Mouse (Mus musculus): ENCODE results near the gene Chdh.

Gene Chdh

DNA sequence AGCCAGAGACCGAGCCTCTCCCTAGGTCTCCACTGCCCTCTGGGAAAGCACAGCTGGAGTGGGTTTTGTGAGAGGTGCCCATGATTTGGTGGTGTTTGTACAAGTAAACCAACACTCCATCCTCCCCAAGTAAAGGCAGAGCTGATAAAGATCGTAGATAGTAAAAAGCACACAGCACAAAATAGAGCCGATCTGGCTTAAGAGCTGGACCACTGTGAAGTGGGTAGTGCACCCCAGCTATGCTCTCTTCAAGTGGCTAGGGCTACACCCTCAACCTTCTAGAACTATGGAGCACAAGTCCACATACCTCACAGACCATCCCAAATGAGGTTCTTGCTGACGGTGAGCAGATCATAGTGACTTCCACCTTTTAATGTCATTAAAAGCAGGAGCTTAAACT lies 30.6 kb downstream of the Chdh start:
- Histone ChIP-seq H3K27me3 (ENCODE audit: insufficient read depth, low read length) (peaks cover 10% of the 10 kb centered on the region), H3K4me1 (replicated peaks; ENCODE audit: low read depth, low read length) (0 out of 2 replicates have a peak, but pooled peaks cover 4% of the 10 kb centered on the region), H3K36me3 (ENCODE audit: insufficient read depth, low read length) (no peaks in the 10 kb centered on the region), H3K4me3 (replicated peaks; ENCODE audit: low read length) (no peak overlapping the region), H3K9me3 (ENCODE audit: low read length) (no peaks in the 10 kb centered on the region)
- TF ChIP-seq NANOG (IDR thresholded peaks at IDR 0.05; ENCODE audit: borderline replicate concordance, low read length), result no peak
- TF ChIP-seq POU5F1 (IDR thresholded peaks at IDR 0.05; ENCODE audit: borderline replicate concordance, low read length), result no peak
- TF ChIP-seq CTCF (conservative IDR thresholded peaks at IDR 0.05; ENCODE audit: low read length), result no peak

DNA sequence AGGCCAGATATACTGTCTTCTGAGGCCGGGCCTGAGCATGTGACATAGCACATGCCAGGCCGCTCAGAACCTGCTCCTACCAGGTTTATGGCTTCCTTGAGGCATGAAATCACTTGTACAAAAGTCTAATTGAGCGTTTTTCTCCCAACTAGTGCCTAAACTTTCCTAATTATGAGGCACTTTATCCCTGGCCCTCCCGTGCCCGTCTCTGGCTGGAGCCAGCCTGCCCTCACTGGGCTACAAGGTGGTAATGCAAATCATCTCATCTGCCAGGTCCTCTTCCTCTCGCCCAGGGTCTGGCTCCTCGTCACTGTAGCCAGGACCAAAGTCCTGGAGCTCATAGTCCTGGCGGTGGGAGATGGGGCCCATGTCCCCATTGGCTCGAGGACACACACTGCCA lies 33.0 kb downstream of the Chdh start:
- no peaks in the 10 kb centered on the region for H3K4me1 ChIP-seq (replicated peaks; ENCODE audit: low read depth, low read length)
- H3K9me3 ChIP-seq (ENCODE audit: low read length), result no peaks in the 10 kb centered on the region
- no peak for TF ChIP-seq CTCF (conservative IDR thresholded peaks at IDR 0.05; ENCODE audit: low read length)
- no peak for TF ChIP-seq POU5F1 (IDR thresholded peaks at IDR 0.05; ENCODE audit: borderline replicate concordance, low read length)
- no peak for TF ChIP-seq NANOG (IDR thresholded peaks at IDR 0.05; ENCODE audit: borderline replicate concordance, low read length)
- H3K4me3 ChIP-seq (replicated peaks; ENCODE audit: low read length), result no peak overlapping the region
- H3K36me3 ChIP-seq (ENCODE audit: insufficient read depth, low read length), result no peaks in the 10 kb centered on the region
- peaks cover 10% of the 10 kb centered on the region for H3K27me3 ChIP-seq (ENCODE audit: insufficient read depth, low read length)

DNA sequence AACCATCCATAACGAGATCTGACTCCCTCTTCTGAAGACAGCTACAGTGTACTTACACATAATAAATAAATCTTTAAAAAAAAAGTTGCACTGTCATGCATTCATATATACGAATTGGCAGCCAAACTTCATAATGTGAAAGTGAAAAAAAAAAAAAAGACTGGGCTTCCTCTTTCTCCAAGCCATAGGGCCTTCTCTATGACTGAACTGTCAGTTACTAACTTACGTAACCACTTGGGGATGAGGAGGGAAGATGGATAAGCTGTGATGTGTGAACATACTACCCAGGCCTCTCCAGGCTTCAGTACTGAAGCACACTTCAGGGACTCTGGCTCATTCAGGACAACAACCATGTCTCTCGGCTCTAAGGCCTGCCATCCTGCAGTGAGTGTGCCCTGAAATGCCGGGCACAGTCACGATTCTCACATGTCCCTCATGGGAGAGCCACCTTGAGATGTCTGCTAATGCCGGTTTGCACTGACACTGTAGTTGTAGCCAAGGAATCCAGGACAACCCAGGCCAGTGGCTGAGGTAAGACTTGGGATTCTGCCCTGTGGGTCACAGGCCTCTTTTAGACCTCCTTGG lies 34.6 kb downstream of the Chdh start:
- H3K4me1 ChIP-seq (replicated peaks; ENCODE audit: low read depth, low read length), result no peaks in the 10 kb centered on the region
- H3K36me3 ChIP-seq (ENCODE audit: insufficient read depth, low read length), result no peaks in the 10 kb centered on the region
- no peaks in the 10 kb centered on the region for H3K9me3 ChIP-seq (ENCODE audit: low read length)
- TF ChIP-seq CTCF (conservative IDR thresholded peaks at IDR 0.05; ENCODE audit: low read length), result no peak
- no peak for TF ChIP-seq NANOG (IDR thresholded peaks at IDR 0.05; ENCODE audit: borderline replicate concordance, low read length)
- no peak for TF ChIP-seq POU5F1 (IDR thresholded peaks at IDR 0.05; ENCODE audit: borderline replicate concordance, low read length)
- H3K4me3 ChIP-seq (replicated peaks; ENCODE audit: low read length), result no peak overlapping the region
- H3K27me3 ChIP-seq (ENCODE audit: insufficient read depth, low read length), result peaks cover 2% of the 10 kb centered on the region; the same call in 1 of the 2 replicates

DNA sequence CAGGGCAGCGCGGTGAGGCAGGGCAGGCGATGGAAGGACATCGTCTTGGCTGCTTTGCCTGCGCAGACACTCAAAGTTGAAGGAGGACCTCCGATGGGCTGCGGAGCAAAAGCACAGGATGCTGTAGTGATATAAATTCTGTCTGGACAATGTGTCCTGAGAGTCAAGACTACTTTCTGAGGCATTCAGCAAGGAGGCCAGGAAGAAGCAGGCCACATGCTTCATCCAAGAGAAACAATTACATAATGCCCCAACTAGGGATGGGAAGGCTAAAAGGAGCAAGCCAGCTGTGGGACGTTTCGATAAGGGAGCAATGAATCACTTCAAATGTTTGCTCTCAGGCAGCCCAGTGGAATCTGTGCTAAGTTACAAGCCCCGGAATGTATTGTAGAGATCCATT lies 36.4 kb downstream of the Chdh start:
- Histone ChIP-seq H3K9me3 (ENCODE audit: low read length) (no peaks in the 10 kb centered on the region), H3K4me1 (replicated peaks; ENCODE audit: low read depth, low read length) (no peaks in the 10 kb centered on the region), H3K27me3 (ENCODE audit: insufficient read depth, low read length) (no peaks in the 10 kb centered on the region), H3K4me3 (replicated peaks; ENCODE audit: low read length) (no peak overlapping the region), H3K36me3 (ENCODE audit: insufficient read depth, low read length) (no peaks in the 10 kb centered on the region)
- no peak for TF ChIP-seq CTCF (conservative IDR thresholded peaks at IDR 0.05; ENCODE audit: low read length)
- TF ChIP-seq POU5F1 (IDR thresholded peaks at IDR 0.05; ENCODE audit: borderline replicate concordance, low read length), result no peak
- TF ChIP-seq NANOG (IDR thresholded peaks at IDR 0.05; ENCODE audit: borderline replicate concordance, low read length), result no peak

DNA sequence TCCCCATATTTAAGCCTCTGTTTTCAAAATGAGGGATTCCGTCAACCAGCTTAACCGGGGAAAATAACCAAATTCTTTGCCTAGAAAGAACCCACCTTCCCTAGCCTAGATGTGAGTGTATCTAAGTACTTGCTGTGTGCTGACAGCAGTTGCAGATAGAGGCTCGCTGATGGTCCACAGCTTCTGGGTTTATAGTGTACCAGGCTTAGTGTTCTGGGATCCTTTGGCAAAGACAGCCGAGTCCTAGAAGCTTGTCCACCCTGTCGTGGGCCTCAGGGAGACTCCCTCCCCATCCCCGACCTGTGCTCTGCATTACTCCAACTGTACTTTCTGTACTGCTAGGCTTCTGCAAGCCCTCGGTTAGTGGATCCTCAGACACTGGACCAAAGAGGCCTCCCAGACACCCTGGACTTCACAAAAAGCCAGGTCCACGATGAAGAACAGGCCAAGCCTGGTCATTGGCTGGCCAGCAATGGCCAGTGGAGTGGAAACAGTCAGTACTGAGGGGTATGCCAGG lies 36.9 kb downstream of the Chdh start:
- H3K4me3 ChIP-seq (replicated peaks; ENCODE audit: low read length), result no peak overlapping the region
- H3K36me3 ChIP-seq (ENCODE audit: insufficient read depth, low read length), result no peaks in the 10 kb centered on the region
- TF ChIP-seq NANOG (IDR thresholded peaks at IDR 0.05; ENCODE audit: borderline replicate concordance, low read length) (no peak), CTCF (conservative IDR thresholded peaks at IDR 0.05; ENCODE audit: low read length) (no peak), POU5F1 (IDR thresholded peaks at IDR 0.05; ENCODE audit: borderline replicate concordance, low read length) (no peak)
- no peaks in the 10 kb centered on the region for H3K27me3 ChIP-seq (ENCODE audit: insufficient read depth, low read length)
- no peaks in the 10 kb centered on the region for H3K9me3 ChIP-seq (ENCODE audit: low read length)
- no peaks in the 10 kb centered on the region for H3K4me1 ChIP-seq (replicated peaks; ENCODE audit: low read depth, low read length)

DNA sequence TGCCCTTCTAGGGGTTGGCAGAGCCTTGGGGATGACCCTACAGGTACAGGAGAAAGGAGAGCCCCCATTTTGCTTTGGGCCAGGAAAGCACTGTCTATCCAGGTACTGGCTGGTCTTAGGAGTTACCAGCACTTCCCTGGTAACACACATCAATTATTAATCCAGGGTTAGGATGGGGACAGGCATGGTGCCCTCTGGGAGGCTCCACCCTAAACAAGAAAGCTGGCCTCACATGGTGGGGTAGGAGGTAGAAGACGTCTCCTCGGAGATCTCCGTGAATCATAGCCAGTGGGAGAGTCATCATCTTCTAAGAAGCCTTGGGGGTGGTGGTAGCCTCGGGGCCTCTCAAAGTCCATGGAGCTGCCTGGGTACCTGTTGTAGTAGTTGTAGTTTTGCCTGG lies 38.2 kb downstream of the Chdh start:
- no peaks in the 10 kb centered on the region for H3K27me3 ChIP-seq (ENCODE audit: insufficient read depth, low read length)

DNA sequence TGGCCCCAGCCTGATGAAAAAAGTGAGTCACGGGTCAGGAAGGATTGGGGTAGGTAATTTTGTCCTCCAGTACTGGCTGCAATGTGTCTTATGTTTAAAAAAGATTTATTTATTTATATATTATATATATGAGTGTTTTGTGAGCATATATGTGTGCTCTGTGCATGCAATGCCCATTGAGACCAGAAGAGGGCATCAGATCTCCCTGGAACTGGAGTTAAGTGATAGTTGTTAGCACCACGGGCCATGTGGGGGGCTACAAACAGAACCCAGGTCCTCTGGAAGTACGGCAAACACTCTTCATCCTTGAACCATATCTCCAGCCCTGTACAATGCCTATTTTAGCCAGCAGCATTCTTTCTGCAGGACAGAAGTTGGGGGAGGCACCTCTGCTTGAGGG lies 39.2 kb downstream of the Chdh start:
- Histone ChIP-seq H3K27me3 (ENCODE audit: insufficient read depth, low read length) (no peaks in the 10 kb centered on the region), H3K4me3 (replicated peaks; ENCODE audit: low read length) (no peak overlapping the region), H3K36me3 (ENCODE audit: insufficient read depth, low read length) (no peaks in the 10 kb centered on the region), H3K4me1 (replicated peaks; ENCODE audit: low read depth, low read length) (no peaks in the 10 kb centered on the region), H3K9me3 (ENCODE audit: low read length) (no peaks in the 10 kb centered on the region)
- TF ChIP-seq CTCF (conservative IDR thresholded peaks at IDR 0.05; ENCODE audit: low read length) (peak; percentile 65), NANOG (IDR thresholded peaks at IDR 0.05; ENCODE audit: borderline replicate concordance, low read length) (no peak)

More for the DNA sequence above, 38.2 kb downstream of the Chdh start:
- TF ChIP-seq POU5F1 (IDR thresholded peaks at IDR 0.05; ENCODE audit: borderline replicate concordance, low read length), result no peak
- no peak for TF ChIP-seq NANOG (IDR thresholded peaks at IDR 0.05; ENCODE audit: borderline replicate concordance, low read length)
- no peak for TF ChIP-seq CTCF (conservative IDR thresholded peaks at IDR 0.05; ENCODE audit: low read length)
- Histone ChIP-seq H3K4me1 (replicated peaks; ENCODE audit: low read depth, low read length) (no peaks in the 10 kb centered on the region), H3K36me3 (ENCODE audit: insufficient read depth, low read length) (no peaks in the 10 kb centered on the region), H3K9me3 (ENCODE audit: low read length) (no peaks in the 10 kb centered on the region), H3K4me3 (replicated peaks; ENCODE audit: low read length) (no peak overlapping the region)

DNA sequence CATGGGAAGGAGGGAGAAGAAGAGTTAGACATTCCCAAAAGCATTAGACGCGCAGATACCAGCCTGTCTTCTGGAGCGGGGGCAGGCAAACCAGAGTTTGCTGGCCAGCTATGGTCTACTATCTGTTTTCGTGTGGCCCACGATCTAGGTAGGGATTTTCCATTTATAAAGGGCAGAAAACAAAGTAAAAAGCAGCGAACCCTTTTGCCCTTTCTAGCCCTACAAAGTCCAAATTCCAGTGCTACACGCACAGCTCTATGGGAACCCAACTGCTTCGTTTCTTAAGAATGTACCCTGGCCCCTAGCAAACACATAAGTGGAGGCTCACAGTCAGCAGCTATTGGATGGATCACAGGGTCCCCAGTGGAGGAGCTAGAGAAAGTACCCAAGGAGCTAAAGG lies 41.5 kb downstream of the Chdh start:
- no peak overlapping the region for H3K4me3 ChIP-seq (replicated peaks; ENCODE audit: low read length)
- H3K9me3 ChIP-seq (ENCODE audit: low read length), result no peaks in the 10 kb centered on the region
- H3K36me3 ChIP-seq (ENCODE audit: insufficient read depth, low read length), result no peaks in the 10 kb centered on the region
- H3K4me1 ChIP-seq (replicated peaks; ENCODE audit: low read depth, low read length), result no peaks in the 10 kb centered on the region
- no peaks in the 10 kb centered on the region for H3K27me3 ChIP-seq (ENCODE audit: insufficient read depth, low read length)
- TF ChIP-seq CTCF (conservative IDR thresholded peaks at IDR 0.05; ENCODE audit: low read length), result no peak

DNA sequence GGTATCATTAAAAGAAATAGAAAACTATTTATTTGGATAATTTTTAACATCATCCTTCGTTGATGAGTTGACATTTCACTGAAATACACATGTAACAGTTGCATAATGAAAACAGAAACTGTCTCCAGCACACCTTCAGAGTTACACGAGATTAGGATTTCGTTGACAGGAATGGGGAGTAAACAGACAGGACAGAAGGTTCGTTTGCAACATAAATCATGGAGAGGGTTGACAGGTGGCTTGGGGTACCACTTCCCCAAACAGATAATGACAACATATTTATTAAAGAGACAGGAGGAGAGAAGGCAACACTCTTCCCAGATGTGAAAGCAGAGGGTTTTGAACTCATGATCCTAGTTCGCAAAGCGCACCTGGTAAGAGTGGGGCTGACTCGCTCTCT lies 46.1 kb downstream of the Chdh start:
- TF ChIP-seq CTCF (conservative IDR thresholded peaks at IDR 0.05; ENCODE audit: low read length), result no peak
- no peak for TF ChIP-seq NANOG (IDR thresholded peaks at IDR 0.05; ENCODE audit: borderline replicate concordance, low read length)
- no peak for TF ChIP-seq POU5F1 (IDR thresholded peaks at IDR 0.05; ENCODE audit: borderline replicate concordance, low read length)
- H3K36me3 ChIP-seq (ENCODE audit: insufficient read depth, low read length), result no peaks in the 10 kb centered on the region
- H3K27me3 ChIP-seq (ENCODE audit: insufficient read depth, low read length), result no peaks in the 10 kb centered on the region
- no peak overlapping the region for H3K4me3 ChIP-seq (replicated peaks; ENCODE audit: low read length)
- peaks cover 12% of the 10 kb centered on the region for H3K4me1 ChIP-seq (replicated peaks; ENCODE audit: low read depth, low read length)
- no peaks in the 10 kb centered on the region for H3K9me3 ChIP-seq (ENCODE audit: low read length)
